Mouse (Mus musculus): ENCODE measurements around the gene Ssbp1. TPM values are rescaled to one million over a fixed set of nuclear protein-coding genes. Genes with fewer than 3 reads are reported as not detected.

The Ssbp1 gene
- total and polyA plus RNA-seq, 3 experiments: 70.2 to 118 (median 110) TPM

DNA sequence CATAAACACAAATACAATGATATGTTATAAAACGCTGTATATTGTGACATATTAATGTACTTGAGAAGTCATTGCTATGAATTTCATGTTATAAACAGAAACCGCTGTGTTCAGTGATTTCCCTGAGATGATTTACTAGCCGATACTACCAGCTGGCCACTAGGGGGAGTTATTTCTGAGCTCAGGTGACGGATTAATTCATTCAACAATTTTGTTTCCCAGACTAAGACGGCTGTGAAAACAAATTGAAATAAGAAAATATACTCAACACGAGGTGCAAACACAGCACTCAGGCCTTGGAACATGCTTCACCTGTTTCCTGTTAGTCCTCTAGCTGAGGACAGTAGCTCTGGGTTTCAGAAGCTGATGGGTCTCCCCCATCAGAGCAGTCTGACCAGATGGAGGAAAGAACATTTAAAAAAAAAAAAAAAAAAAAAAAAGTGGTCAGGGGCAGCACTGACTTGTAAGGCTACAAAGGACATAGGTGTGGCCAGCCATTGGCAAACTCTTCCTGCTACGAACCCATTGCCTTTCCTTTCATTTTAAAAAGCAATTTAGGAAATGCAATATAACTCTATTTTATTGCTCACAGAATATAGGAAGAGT lies 16.6 kb upstream of the Ssbp1 start:
- Histone ChIP-seq H3K27ac (ENCODE audit: insufficient read depth, low read depth) (no peak overlapping the region), H3K36me3 (replicated peaks in 1 of 2; ENCODE audit: control insufficient read depth in 1 of 2, insufficient read depth in 1 of 2, low read length in 1 of 2) (no peaks in the 10 kb centered on the region), H3K4me2 (ENCODE audit: insufficient read depth, low read depth, poor library complexity, severe bottlenecking) (peak overlapping the region; percentile 93), H3K9ac (ENCODE audit: insufficient read depth, low read depth) (no peak overlapping the region), H3K4me1 (ENCODE audit: control insufficient read depth in 1 of 2, insufficient read depth in 2 of 2) (no peaks in the 10 kb centered on the region), H3K79me2 (replicated peaks; ENCODE audit: control insufficient read depth, extremely low read depth, insufficient read depth, poor library complexity, severe bottlenecking) (no peaks in the 10 kb centered on the region), H3K9me3 (replicated peaks; ENCODE audit: low read length) (no peaks in the 10 kb centered on the region), H3K27me3 (replicated peaks) (peaks cover 2% of the 10 kb centered on the region), H3K4me3 (replicated peaks in 1 of 3; ENCODE audit: low read depth in 2 of 3, low read length in 2 of 3, poor library complexity in 1 of 3) (no peak overlapping the region)
- TF ChIP-seq CTCF (conservative IDR thresholded peaks at IDR 0.05 in 1 of 2, IDR thresholded peaks at IDR 0.05 in 1 of 2; ENCODE audit: low read depth in 2 of 2, low read length in 2 of 2) (peak; percentile 77 to 78), BHLHE40 (IDR thresholded peaks at IDR 0.05; ENCODE audit: low read depth, low read length) (peak; percentile 33; the same call in 1 of the 2 replicates), SMC3 (IDR thresholded peaks at IDR 0.05; ENCODE audit: low read depth, low read length) (peak; percentile 40), ZC3H11A (IDR thresholded peaks at IDR 0.05; ENCODE audit: low read depth, low read length) (no peak), SIN3A (IDR thresholded peaks at IDR 0.05; ENCODE audit: low read length) (no peak), ZNF384 (IDR thresholded peaks at IDR 0.05; ENCODE audit: low read depth, low read length) (peak; percentile 81)
- DNase-seq (ENCODE audit: extremely low read depth): no peak
- dilution Hi-C loops (cut with MboI; ENCODE audit: extremely low pct_ligation_motif_present, extremely low pct_unique_long_range_greater_than_20kb, low sequenced_read_pairs) (no loop called here), in situ Hi-C loops (cut with MboI; ENCODE audit: low pct_ligation_motif_present, low pct_unique_long_range_greater_than_20kb, low sequenced_read_pairs) (no loop called here)

DNA sequence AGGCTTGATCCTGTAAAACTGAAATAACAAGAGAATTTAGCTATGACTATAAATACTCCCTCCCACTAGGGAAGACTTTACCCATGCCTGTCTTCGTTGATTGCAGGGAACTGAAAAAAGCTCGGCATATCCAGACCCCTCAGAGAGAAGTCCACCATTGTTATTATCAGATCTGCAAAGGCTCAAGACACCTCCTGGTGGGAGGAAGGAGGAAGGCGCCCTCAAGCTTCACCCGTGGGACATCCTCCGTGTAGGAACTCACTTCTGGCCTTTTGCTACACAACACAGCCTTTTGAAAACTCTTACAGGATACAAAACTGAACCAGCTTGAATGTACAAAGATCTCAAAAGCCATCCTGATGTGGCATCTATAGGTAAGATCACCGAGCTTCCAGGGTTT lies 5.4 kb upstream of the Ssbp1 start:
- no peaks in the 10 kb centered on the region for H3K36me3 ChIP-seq (replicated peaks in 1 of 2; ENCODE audit: control insufficient read depth in 1 of 2, insufficient read depth in 1 of 2, low read length in 1 of 2)
- no peak overlapping the region for H3K4me2 ChIP-seq (ENCODE audit: insufficient read depth, low read depth, poor library complexity, severe bottlenecking)
- dilution Hi-C loops (cut with MboI; ENCODE audit: extremely low pct_ligation_motif_present, extremely low pct_unique_long_range_greater_than_20kb, low sequenced_read_pairs): no loop called here

DNA sequence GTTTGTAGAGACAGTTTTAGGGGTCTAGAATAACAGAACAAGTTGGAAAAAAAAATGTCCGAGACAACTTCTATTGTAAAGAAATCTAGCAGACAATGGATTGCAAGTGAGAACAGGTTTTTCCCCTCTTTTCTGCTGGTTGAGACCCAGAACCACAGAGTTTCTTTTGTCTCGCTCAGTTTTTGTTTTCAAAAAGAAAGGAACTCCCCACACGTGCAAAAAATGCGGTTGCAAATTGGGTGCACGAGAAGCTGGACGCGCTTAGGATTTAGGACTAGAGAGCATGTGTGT lies 513 bp downstream of the Ssbp1 start:
- Histone ChIP-seq H3K27me3 (replicated peaks) (no peaks in the 10 kb centered on the region), H3K36me3 (replicated peaks in 1 of 2; ENCODE audit: control insufficient read depth in 1 of 2, insufficient read depth in 1 of 2, low read length in 1 of 2) (peaks cover 28 to 34% of the 10 kb centered on the region in 2 experiments), H3K79me2 (replicated peaks; ENCODE audit: control insufficient read depth, extremely low read depth, insufficient read depth, poor library complexity, severe bottlenecking) (peaks cover 16% of the 10 kb centered on the region), H3K4me3 (replicated peaks in 1 of 3; ENCODE audit: low read depth in 2 of 3, low read length in 2 of 3, poor library complexity in 1 of 3) (peak overlapping the region; percentile 74 to 96 (median 85)), H3K27ac (ENCODE audit: insufficient read depth, low read depth) (peak overlapping the region; percentile 87), H3K9me3 (replicated peaks; ENCODE audit: low read length) (peaks cover 4% of the 10 kb centered on the region), H3K9ac (ENCODE audit: insufficient read depth, low read depth) (peak overlapping the region; percentile 96), H3K4me2 (ENCODE audit: insufficient read depth, low read depth, poor library complexity, severe bottlenecking) (peak overlapping the region; percentile 83), H3K4me1 (ENCODE audit: control insufficient read depth in 1 of 2, insufficient read depth in 2 of 2) (peaks cover 0 to 42% of the 10 kb centered on the region in 2 experiments; a peak in 2 of 4 replicates)
- dilution Hi-C loops (cut with MboI; ENCODE audit: extremely low pct_ligation_motif_present, extremely low pct_unique_long_range_greater_than_20kb, low sequenced_read_pairs): no loop called here
- DNase-seq (ENCODE audit: extremely low read depth): no peak
- peak; percentile 40; the same call in 1 of the 2 replicates for TF ChIP-seq MYC (IDR thresholded peaks at IDR 0.05; ENCODE audit: low read depth, low read length)
- TF ChIP-seq RAD21 (IDR thresholded peaks at IDR 0.05; ENCODE audit: low read depth, low read length): no peak
- no peak for TF ChIP-seq JUN (IDR thresholded peaks at IDR 0.05; ENCODE audit: insufficient read depth, low read depth, low read length)
- TF ChIP-seq CTCF (conservative IDR thresholded peaks at IDR 0.05 in 1 of 2, IDR thresholded peaks at IDR 0.05 in 1 of 2; ENCODE audit: low read depth in 2 of 2, low read length in 2 of 2): no peak
- peak; percentile 62 for TF ChIP-seq BHLHE40 (IDR thresholded peaks at IDR 0.05; ENCODE audit: low read depth, low read length)
- no peak for TF ChIP-seq ZMIZ1 (IDR thresholded peaks at IDR 0.05; ENCODE audit: low read depth, low read length)
- TF ChIP-seq POLR2A (IDR thresholded peaks at IDR 0.05; ENCODE audit: low read depth, low read length): no peak
- no peak for TF ChIP-seq JUND (conservative IDR thresholded peaks at IDR 0.05; ENCODE audit: low read depth, low read length)
- in situ Hi-C loops (cut with MboI; ENCODE audit: low pct_ligation_motif_present, low pct_unique_long_range_greater_than_20kb, low sequenced_read_pairs): no loop called here

More for the DNA sequence above, 5.4 kb upstream of the Ssbp1 start:
- no peaks in the 10 kb centered on the region for H3K9me3 ChIP-seq (replicated peaks; ENCODE audit: low read length)
- TF ChIP-seq TBP (conservative IDR thresholded peaks at IDR 0.05; ENCODE audit: low read depth, low read length): no peak
- TF ChIP-seq CTCF (conservative IDR thresholded peaks at IDR 0.05 in 1 of 2, IDR thresholded peaks at IDR 0.05 in 1 of 2; ENCODE audit: low read depth in 2 of 2, low read length in 2 of 2): peak; percentile 22 to 62; a peak in 2 of 4 replicates
- TF ChIP-seq SMC3 (IDR thresholded peaks at IDR 0.05; ENCODE audit: low read depth, low read length): peak; percentile 43; the same call in 1 of the 2 replicates
- peak; percentile 45 for TF ChIP-seq RAD21 (IDR thresholded peaks at IDR 0.05; ENCODE audit: low read depth, low read length)
- TF ChIP-seq NRF1 (IDR thresholded peaks at IDR 0.05; ENCODE audit: low read depth, low read length): no peak
- no peak for TF ChIP-seq SIN3A (IDR thresholded peaks at IDR 0.05; ENCODE audit: low read length)
- H3K4me1 ChIP-seq (ENCODE audit: control insufficient read depth in 1 of 2, insufficient read depth in 2 of 2): peaks cover 0 to 11% of the 10 kb centered on the region in 2 experiments; a peak in 2 of 4 replicates
- no peak overlapping the region for H3K4me3 ChIP-seq (replicated peaks in 1 of 3; ENCODE audit: low read depth in 2 of 3, low read length in 2 of 3, poor library complexity in 1 of 3)
- H3K27ac ChIP-seq (ENCODE audit: insufficient read depth, low read depth): no peak overlapping the region
- H3K27me3 ChIP-seq (replicated peaks): no peaks in the 10 kb centered on the region
- no peaks in the 10 kb centered on the region for H3K79me2 ChIP-seq (replicated peaks; ENCODE audit: control insufficient read depth, extremely low read depth, insufficient read depth, poor library complexity, severe bottlenecking)
- in situ Hi-C loops (cut with MboI; ENCODE audit: low pct_ligation_motif_present, low pct_unique_long_range_greater_than_20kb, low sequenced_read_pairs): no loop called here
- peak; percentile 20 for DNase-seq (ENCODE audit: extremely low read depth)
- no peak overlapping the region for H3K9ac ChIP-seq (ENCODE audit: insufficient read depth, low read depth)

Measured in CH12.LX (cell line).